Mouse (Mus musculus): ENCODE measurements around the gene Taf5. TPM values are rescaled to one million over a fixed set of nuclear protein-coding genes. Genes with fewer than 3 reads are reported as not detected.

The Taf5 gene
- polyA plus RNA-seq, 1 experiment: 3.6 TPM

DNA sequence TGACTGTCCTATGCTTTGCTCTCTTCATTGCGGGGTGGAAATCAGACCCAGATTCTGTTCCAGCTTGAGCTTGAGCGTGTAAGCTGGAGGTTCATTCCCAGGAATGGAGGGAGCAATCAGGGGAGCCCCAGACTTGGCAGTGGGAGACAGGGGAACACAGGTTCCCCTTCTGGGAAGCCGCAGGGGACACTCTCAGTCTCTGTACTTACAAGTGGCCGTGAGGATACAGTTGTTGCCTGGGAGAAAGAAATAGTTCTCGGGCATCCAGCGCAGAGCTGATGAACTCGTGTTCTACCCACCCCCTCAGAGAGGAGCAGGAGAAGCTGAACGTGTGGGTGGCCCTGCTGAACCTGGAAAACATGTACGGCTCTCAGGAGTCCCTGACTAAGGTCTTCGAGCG lies 61.3 kb downstream of the Taf5 start:
- Histone ChIP-seq H3K79me2 (ENCODE audit: control insufficient read depth, insufficient read depth) (no peaks in the 10 kb centered on the region), H3ac (ENCODE audit: control insufficient read depth, insufficient read length, low read depth) (no peak overlapping the region), H3K4me3 (ENCODE audit: insufficient read depth, poor library complexity, severe bottlenecking) (no peak overlapping the region), H3K27me3 (ENCODE audit: control insufficient read depth, insufficient read depth, insufficient read length) (no peaks in the 10 kb centered on the region), H3K79me3 (ENCODE audit: low read depth) (no peaks in the 10 kb centered on the region), H3K36me3 (ENCODE audit: control insufficient read depth, insufficient read depth) (peaks cover 88% of the 10 kb centered on the region)
- TF ChIP-seq CEBPB (IDR thresholded peaks at IDR 0.05; ENCODE audit: low read depth) (no peak), FOSL1 (IDR thresholded peaks at IDR 0.05; ENCODE audit: insufficient read depth, low read length, poor library complexity, severe bottlenecking) (no peak), MYOG (IDR thresholded peaks at IDR 0.05; ENCODE audit: control insufficient read depth, extremely low read depth, insufficient read length) (no peak), MYOD1 (IDR thresholded peaks at IDR 0.05; ENCODE audit: control insufficient read depth, insufficient read length, low read depth) (no peak), CTCF (IDR thresholded peaks at IDR 0.05; ENCODE audit: control insufficient read depth, insufficient read depth, insufficient read length) (no peak), MAX (IDR thresholded peaks at IDR 0.05) (no peak), USF1 (IDR thresholded peaks at IDR 0.05; ENCODE audit: low read depth) (no peak)

DNA sequence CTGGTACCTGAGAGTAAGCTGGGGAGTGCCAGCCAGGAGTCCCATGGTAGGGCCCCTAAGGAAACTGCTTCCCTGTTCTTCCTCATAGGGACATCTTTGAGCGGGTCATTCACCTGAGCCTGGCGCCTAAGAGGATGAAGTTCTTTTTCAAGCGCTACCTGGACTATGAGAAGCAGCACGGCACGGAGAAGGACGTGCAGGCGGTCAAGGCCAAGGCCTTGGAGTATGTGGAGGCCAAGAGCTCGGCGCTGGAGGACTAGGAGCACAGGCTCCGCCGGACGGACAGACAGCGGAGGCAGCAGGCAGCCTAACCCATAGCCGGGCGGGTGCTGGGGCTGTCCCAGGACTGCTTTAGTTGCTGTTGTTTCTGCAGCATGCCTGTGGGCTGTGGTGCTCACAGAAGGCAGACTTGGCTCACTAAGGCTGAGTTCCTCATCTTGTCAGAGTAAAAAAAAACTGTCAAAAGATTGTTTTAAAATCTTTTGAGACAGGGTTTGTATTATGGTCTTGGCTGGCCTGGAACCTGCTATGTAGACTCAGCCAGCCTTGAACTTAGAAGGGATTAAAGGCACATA lies 63.1 kb downstream of the Taf5 start:
- Histone ChIP-seq H3K79me3 (ENCODE audit: low read depth) (no peaks in the 10 kb centered on the region), H3ac (ENCODE audit: control insufficient read depth, insufficient read length, low read depth) (no peak overlapping the region), H3K36me3 (ENCODE audit: control insufficient read depth, insufficient read depth) (peaks cover 69% of the 10 kb centered on the region), H3K27me3 (ENCODE audit: control insufficient read depth, insufficient read depth, insufficient read length) (no peaks in the 10 kb centered on the region), H3K79me2 (ENCODE audit: control insufficient read depth, insufficient read depth) (no peaks in the 10 kb centered on the region), H3K4me3 (ENCODE audit: insufficient read depth, poor library complexity, severe bottlenecking) (no peak overlapping the region)
- TF ChIP-seq USF1 (IDR thresholded peaks at IDR 0.05; ENCODE audit: low read depth) (no peak), CTCF (IDR thresholded peaks at IDR 0.05; ENCODE audit: control insufficient read depth, insufficient read depth, insufficient read length) (no peak), MAX (IDR thresholded peaks at IDR 0.05) (no peak), CEBPB (IDR thresholded peaks at IDR 0.05; ENCODE audit: low read depth) (no peak), MYOD1 (IDR thresholded peaks at IDR 0.05; ENCODE audit: control insufficient read depth, insufficient read length, low read depth) (no peak), MYOG (IDR thresholded peaks at IDR 0.05; ENCODE audit: control insufficient read depth, extremely low read depth, insufficient read length) (no peak), FOSL1 (IDR thresholded peaks at IDR 0.05; ENCODE audit: insufficient read depth, low read length, poor library complexity, severe bottlenecking) (no peak)

Other genes with a start within 250 kb of the Taf5 start
- gene Ina, start 53.0 kb upstream of the Taf5 start, polyA plus RNA-seq (2012; fragmentation: generic; extraction: Trizol): not detected
- 18.2 TPM for gene Nt5c2, start 52.6 kb upstream of the Taf5 start, polyA plus RNA-seq (2012; fragmentation: generic; extraction: Trizol)
- gene Pcgf6, start 16.8 kb upstream of the Taf5 start, polyA plus RNA-seq (2012; fragmentation: generic; extraction: Trizol): 5.5 TPM
- 1,106 TPM for gene Usmg5, start 22.9 kb downstream of the Taf5 start, polyA plus RNA-seq (2012; fragmentation: generic; extraction: Trizol)
- 21.0 TPM for gene Pdcd11, start 23.0 kb downstream of the Taf5 start, polyA plus RNA-seq (2012; fragmentation: generic; extraction: Trizol)
- gene Calhm2, start 70.5 kb downstream of the Taf5 start, polyA plus RNA-seq (2012; fragmentation: generic; extraction: Trizol): 1.5 TPM
- not detected for gene Calhm1, start 76.5 kb downstream of the Taf5 start, polyA plus RNA-seq (2012; fragmentation: generic; extraction: Trizol)
- gene Calhm3, start 90.0 kb downstream of the Taf5 start, polyA plus RNA-seq (2012; fragmentation: generic; extraction: Trizol): not detected
- 3.7 TPM for gene Neurl1a, start 111.1 kb downstream of the Taf5 start, polyA plus RNA-seq (2012; fragmentation: generic; extraction: Trizol)

Data from C2C12 (cell line).